Mouse (Mus musculus) ovary, postnatal 14 days (tissue): ENCODE measurements around the gene Ckap2.
A peak's percentile ranks its signal among the peaks of the same experiment; 100 is the strongest.
"Not testable (repeated sequence)": the region's sequence is repeated elsewhere in the genome, so short reads cannot be mapped to it uniquely, and the experiment has no call there.

Experiments
- DNase-seq: peaks from one replicate; pipeline ENCODE4 v3.0.0; 2022; ENCODE audit warnings: low spot score

Gene Ckap2

DNA sequence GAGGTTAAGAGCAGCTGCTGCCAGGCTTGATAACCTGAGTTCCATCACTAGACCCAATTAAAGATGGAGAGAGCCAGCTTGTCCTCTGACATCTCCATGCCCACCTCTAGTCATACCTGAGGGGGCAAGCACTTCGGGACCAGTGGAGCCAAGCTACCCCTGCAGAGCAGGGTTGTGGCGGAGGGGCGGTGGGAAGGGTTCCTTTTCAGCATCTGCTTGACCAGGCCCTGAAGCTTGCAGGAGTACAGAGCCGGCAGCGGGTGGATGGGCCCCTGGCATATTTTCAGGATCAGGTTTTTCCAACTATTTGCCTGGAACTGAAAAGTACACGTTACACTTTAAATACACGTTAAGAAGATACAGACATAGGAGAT lies 37.3 kb downstream of the Ckap2 start:
- DNase-seq: no peak

DNA sequence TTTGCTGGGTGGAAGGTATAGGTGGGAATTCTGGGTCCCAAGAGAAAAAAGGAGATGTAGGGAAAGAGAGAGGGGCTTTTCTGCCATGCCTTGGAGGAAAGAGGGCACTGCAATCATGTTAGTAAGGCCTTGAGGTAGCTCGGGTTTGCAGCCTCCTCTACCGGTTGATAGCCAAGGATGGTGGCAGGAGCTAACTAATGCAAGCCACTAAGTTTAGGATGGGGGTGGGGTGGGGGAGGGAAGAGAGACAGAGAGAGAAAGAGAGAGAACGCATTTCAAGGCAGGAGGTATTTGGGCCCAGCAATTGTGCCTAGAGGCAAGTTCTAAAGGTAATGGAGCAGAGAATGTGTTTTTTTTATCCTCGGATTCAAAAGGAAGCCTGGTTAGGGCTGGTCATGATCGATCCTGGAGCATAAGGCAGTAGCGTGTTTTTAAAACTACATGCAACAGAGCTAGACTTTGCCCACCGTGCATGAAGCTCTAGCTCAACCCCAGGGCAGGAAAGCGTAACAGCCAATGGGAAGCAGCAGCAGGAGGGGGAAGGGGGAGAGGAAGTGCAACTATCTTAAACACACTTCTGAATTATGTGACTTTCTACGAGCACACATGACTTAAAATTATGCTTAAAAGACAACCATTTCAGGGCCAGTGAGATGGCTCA lies 37.8 kb downstream of the Ckap2 start:
- DNase-seq: no peak

DNA sequence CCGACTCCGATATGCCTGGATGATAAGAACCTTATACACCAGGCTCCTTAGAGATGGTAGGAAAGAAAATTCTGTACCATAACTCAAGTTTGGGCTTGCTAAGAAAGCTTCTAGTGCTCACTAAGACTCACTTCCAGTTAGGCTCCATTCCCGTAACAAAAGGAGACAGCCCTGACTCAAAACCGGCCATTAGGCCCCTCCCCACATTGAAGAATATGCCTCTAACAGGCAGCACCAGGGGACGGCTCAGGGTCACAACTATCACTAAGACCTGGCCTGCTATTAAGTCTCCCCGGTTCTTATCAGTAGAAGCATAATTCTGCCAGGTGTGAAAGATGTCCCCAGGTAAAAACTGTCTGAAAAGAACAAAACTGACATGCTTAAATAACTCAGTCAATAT lies 39.8 kb downstream of the Ckap2 start:
- DNase-seq: no peak

DNA sequence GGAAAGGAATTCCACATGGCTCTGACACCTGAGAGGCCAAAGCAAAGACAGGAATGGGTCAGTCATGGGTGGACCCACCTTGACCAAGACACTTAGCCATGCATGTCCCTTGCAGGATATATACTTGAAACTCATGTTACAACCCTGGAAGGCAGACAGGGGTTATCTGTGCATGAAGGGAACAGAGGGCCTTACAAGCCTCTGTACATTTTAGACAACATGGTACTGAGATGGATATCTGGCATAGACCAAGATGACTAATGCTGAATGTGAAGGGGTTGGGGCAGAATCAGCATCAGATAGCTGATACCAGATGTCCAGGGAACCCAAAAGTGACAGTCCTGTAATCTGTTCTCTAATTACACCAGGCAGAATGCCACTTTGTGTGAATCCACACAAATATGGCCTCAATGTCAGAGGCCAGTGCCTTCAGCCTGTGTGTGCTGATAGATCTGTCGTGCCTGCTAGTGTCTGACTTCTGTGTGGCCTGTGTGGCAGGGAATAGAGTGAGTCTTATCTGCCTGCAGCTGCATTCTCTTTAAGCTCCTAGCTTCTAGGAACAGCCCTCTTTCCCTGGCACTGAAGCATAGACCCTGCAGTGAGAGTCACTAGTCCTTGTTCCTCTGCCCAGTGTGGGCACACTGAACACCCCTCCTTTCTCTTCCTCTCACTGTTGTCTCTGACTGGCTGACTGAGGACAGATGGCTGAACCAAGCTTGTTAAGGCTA lies 41.7 kb downstream of the Ckap2 start:
- DNase-seq: no peak

DNA sequence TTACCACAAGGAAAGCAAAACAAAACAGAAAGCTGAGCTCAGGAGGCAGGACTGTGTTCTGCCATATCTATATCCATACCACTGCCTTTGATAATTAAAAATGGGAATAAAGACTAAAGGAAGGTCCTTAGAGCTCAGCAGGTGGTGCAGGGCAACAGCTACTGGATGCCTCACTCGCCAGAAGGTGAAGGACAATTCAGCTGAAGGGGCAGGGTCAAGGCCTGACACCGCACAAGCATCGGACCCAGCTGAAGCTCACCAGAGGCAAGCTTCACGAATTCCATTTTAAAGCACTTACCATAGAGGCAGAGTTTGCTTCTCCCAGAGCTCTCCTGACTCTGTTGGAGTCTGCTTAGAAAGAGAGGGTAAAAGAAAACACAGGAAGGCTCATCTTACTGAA lies 43.0 kb downstream of the Ckap2 start:
- DNase-seq: no peak

DNA sequence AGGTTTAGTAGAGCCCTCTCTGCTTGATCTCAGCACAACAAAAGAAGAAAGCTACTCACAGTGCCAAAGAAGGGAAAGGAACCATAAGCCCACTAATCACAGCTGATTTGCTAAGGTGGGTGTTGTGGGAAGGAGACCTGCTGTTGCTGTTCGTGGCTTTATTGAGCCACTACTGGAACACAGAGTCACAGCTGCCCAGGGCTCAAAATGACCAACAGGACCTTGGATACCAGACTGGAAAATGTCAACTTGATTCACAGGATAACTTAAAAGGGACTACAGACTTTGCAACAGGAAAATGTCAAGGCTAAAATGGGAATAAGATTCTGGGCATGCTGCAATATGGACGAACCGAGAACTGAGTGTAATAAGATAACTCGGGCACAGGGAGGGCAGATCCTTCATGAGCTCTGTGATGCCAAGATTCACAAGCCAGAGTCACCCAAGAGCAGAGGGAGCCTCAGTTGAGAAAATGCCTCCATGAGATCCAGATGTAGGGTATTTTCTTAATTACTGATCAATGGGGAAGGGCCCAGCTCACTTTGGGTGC lies 43.7 kb downstream of the Ckap2 start:
- DNase-seq: no peak

DNA sequence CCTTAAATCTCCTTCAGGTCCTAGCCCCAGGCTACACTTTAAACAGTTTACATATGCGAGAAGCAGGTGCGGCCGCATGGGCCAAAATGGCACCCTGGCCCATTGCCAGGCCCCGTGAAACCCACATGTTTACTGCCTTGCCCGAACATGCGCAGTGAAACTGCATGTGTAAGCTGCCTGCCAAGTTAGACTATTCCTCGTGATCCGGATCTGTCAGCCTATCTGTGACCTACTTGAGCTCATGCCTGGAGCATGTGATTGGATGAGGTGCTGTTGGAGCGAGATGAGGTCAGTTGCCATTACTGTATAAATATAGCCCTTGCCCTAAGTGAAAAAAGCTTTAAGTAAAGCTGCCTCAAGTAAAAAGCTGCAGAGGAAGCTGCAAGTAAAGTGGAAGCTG lies 49.2 kb downstream of the Ckap2 start:
- not testable (repeated sequence) for DNase-seq

DNA sequence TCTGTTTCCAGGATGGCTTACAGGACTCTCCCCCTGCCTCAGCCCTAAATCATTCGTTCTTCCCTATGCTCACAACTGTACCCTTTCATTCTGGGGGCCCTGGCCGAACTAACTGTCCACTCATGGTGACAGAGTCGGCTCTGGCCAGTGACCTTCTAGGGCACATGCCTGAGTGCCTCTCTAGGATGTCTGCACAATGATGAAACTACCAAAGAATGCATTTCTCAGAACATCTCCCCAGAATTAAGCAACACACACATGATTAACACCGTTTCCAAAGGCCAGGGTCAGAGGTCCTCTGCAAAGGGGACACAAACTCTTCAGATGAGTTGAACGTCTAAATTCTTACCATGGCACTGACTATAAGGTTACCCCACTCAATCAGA lies 50.9 kb downstream of the Ckap2 start:
- no peak for DNase-seq

DNA sequence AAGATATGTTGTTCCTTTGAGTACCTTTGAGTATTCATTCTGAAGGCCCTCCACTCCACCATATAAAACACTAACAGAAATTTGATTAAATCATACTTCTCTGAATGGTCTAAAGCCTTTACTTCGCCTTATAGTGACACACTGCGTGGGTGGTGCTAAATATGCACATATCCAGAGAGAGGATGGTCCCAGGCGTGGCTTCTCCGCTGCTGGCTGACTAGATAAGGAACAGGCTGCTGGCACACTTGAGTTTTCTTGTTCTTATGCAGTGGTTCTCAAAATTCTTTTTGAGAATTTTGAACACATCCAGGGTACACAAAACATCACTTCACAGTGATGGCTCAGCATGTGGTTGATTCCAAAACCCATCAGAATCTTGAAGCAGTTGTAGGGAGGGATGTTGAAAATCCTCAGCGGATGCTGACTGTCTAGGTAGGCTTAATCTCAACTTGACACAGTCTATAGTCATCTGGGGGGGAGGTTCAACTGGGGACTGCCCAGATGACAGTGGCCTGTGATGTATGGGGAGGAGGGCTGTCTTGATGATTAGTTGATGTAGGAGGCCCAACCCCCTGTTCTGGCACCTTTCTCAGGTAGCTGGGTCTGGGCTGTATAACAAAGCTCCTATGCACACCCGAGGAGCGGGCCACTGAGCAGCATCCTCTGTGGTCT lies 51.4 kb downstream of the Ckap2 start:
- no peak for DNase-seq

DNA sequence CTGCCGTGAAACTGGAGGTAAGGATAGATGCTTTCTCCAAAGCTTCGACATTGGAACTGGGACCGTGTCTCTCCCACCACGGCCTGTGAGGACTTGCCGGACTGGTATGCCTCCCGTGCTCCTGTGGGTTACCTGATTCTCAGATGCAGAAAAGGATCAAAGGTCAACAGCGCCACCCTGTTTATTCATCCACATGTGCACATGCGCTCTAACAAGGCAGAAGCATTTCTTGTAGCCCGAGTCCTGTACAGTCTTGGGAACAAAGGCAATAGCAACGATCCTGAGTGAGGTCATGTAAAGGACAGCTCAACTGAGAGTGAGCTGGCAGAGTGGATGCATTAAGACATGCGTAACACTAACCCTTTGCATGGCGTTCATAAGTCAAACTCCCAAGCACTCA lies 53.6 kb downstream of the Ckap2 start:
- no peak for DNase-seq

DNA sequence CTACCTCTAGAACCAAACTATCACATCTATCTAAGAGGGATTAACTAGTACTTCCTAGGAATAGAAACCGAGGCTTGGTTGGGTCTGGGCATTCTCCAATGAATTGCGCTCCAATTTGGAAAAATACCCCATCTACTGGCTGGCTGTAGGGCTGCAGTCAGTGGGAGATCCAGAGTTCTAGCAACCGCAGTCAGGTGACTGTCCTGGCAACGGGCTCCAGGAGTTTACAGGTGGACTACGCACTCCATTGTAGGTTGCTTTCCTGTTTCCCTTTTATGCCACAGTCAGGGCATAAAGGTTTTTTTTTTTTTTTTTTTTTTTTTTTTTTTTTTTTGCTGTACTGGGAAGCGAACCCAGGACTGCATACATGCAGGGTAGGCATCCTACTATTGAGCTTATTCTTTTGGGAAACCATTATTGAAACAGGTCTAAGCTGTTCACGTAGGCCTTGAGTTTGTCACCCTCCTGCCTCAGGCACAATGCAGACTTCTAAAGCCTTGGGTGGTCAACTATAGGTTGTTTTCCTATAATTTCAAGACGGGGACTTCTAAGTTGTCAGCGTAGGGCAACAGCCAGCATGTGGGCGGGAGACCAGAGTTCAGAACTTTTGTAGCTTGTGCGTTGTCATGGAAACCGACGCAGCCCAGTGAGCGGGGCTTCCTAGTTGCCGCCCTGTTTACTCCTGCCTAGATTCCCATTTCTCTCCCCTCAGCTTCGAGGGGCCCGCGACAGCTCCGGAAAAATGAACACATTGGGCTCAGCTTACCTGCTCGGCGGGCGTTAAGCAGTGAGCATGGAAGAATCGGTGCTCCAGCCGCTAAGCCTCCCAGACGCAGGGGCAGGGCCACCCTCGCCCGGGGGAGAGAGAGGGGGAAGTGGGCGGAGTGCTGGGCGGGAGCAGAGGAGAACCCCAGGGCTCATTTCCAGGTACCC lies 61.1 kb downstream of the Ckap2 start, which contains the start of gene Nek5:
TSS of gene Nek5 (minus strand) at position 834 of the 933 bp plus-strand sequence.
- DNase-seq: peak; percentile 9
